Mouse (Mus musculus) forebrain, embryonic 10.5 days (tissue): ENCODE measurements at regions not wholly inside any gene's neighbourhood (a gene's known extent, or its start where the extent isn't known, plus 50 kb on each side); places are given as distances from the start of the nearest gene placed in this dataset.

Source experiments
- DNase-seq: peaks from one replicate; pipeline ENCODE4 v3.0.0-alpha.2; 2017; ENCODE audit warnings: low spot score; ENCODE audit errors: extremely low spot score
- H3K27ac ChIP-seq: fragments of 300-500 bp; sonication (generic); 2 replicates; pipeline ENCODE4 v1.5.1; 2016; ENCODE audit warnings: mild to moderate bottlenecking
- H3K27me3 ChIP-seq: fragments of 300-500 bp; sonication (generic); 2 replicates; pipeline ENCODE4 v1.6.1; 2016; ENCODE audit warnings: mild to moderate bottlenecking; ENCODE audit not compliant: poor library complexity, severe bottlenecking
- H3K36me3 ChIP-seq: fragments of 300-500 bp; sonication (generic); replicated peaks from 2 replicates; pipeline ENCODE4 v1.6.1; 2016; ENCODE audit warnings: mild to moderate bottlenecking, moderate library complexity
- H3K4me1 ChIP-seq: fragments of 300-500 bp; sonication (generic); 2 replicates; pipeline ENCODE4 v1.6.1; 2016
- H3K4me3 ChIP-seq: fragments of 300-500 bp; sonication (generic); 2 replicates; pipeline ENCODE4 v1.5.1; 2016; ENCODE audit warnings: mild to moderate bottlenecking, moderate library complexity
- H3K9me3 ChIP-seq: fragments of 300-500 bp; sonication (generic); 2 replicates; pipeline ENCODE4 v1.6.1; 2016; ENCODE audit warnings: mild to moderate bottlenecking, moderate library complexity
- WGBS: fragments of 180-500 bp; shearing (Covaris S2); methylation state at CpG from one replicate; pipeline ENCODE4 v1.1.7; 2016; 5-methylcytosine and 5-hydroxymethylcytosine counted together

DNA sequence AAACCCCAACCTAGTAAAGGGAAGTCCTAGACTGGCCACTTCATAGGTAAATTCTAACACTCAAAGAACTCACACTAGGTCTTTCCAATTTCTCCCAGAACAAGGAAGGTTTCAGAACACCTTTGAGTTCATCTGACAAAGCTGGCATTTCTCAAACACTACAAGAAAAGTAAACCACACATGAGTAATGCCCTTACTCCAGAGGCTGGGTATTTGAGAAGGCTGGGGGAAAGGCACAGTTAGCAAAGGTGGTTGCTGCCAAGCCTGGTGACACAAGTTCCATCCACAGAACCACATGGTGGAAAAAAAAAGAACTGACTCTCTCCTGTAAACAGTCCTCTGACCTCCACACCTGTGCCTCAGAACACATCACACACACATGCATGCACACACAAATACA lies 111.9 kb upstream of the Ccnd1 start:
- no peak overlapping the region for H3K4me3 ChIP-seq
- H3K27me3 ChIP-seq = no peaks in the 10 kb centered on the region
- DNase-seq = no peak
- peaks cover 4% of the 10 kb centered on the region for H3K9me3 ChIP-seq
- H3K36me3 ChIP-seq = no peaks in the 10 kb centered on the region
- peaks cover 10% of the 10 kb centered on the region for H3K4me1 ChIP-seq
- no peak overlapping the region for H3K27ac ChIP-seq

- 89% methylated on average over 3 of the region's 3 CpGs for WGBS
- no peak overlapping the region for H3K4me3 ChIP-seq
- peaks cover 4% of the 10 kb centered on the region for H3K9me3 ChIP-seq
Measured at GRCm38 (mm10) chr7:145050729-145051128, 111.0 kb upstream of the Ccnd1 start.

GRCm38 (mm10) chr7:145048481-145048877 lies 108.8 kb upstream of the Ccnd1 start:
- Histone ChIP-seq H3K4me3 (no peak overlapping the region), H3K27ac (no peak overlapping the region), H3K36me3 (no peaks in the 10 kb centered on the region), H3K4me1 (peaks cover 13% of the 10 kb centered on the region), H3K9me3 (no peaks in the 10 kb centered on the region), H3K27me3 (no peaks in the 10 kb centered on the region)
- DNase-seq = no peak
- 87% methylated on average over 5 of the region's 5 CpGs for WGBS

More at GRCm38 (mm10) chr7:145050729-145051128, 111.0 kb upstream of the Ccnd1 start:
- peaks cover 10% of the 10 kb centered on the region for H3K4me1 ChIP-seq
- no peak overlapping the region for H3K27ac ChIP-seq
- no peaks in the 10 kb centered on the region for H3K36me3 ChIP-seq
- H3K27me3 ChIP-seq = no peaks in the 10 kb centered on the region
- DNase-seq = no peak

DNA sequence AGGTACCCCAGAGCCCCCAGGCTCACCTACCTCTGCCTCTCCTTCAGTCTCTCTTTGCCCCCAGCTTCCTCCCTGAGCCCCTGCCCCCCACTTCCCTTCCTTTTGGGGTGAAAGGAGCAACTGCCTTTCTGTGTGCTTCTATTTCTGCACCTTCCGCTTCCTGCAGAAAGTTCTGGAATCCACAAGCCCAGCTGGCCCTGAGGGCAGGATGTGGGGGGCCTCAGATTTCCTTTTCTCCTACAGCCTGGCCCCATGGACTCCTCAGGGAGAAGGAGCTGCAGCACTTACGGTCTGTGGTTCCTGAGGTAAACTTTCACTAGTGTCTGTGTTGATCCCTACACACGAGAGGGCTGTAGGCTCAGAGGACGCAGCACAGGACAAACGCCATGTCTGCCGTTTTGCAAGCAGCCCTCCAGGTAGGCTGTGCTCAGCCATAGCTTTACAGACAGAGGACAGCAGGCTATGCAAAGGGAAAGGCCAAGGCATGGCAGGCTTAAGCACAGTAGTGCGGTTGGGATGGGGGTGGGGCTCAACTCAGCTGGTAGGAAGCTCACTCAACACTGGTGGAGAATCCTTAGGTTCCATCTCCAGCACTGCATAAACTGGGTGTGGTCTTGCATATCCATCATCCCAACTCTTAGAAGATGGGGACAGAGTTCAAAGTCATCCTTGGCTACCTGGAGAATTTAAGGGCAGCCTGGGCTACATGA lies 108.2 kb upstream of the Ccnd1 start:
- H3K27ac ChIP-seq = peak overlapping the region; percentile 44; the same call in 1 of the 2 replicates
- WGBS = 74% methylated on average over 7 of the region's 7 CpGs
- no peaks in the 10 kb centered on the region for H3K9me3 ChIP-seq
- no peak for DNase-seq
- no peaks in the 10 kb centered on the region for H3K27me3 ChIP-seq
- no peak overlapping the region for H3K4me3 ChIP-seq
- H3K36me3 ChIP-seq = no peaks in the 10 kb centered on the region
- H3K4me1 ChIP-seq = peaks cover 13% of the 10 kb centered on the region

DNA sequence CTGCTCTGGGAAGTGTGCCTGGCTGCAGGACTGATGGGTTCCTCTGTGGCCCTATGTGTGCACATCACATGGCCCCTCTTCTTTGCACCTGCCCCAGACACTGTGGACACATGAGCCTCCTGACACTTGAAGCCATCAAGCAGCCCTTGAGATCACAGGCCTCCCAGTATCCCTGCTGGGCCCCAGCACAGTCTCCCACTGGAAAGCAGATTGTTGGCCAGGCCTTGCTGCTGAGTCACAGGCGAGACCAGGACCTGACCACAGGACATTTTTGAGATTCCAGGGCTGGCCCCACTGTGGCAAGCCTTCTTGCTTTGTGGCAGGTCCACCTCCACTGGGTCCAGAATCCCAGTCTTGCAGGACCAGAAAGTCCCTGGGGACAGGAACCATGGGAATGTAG lies 105.5 kb upstream of the Ccnd1 start:
- Histone ChIP-seq H3K4me3 (no peak overlapping the region), H3K9me3 (no peaks in the 10 kb centered on the region), H3K27ac (peak overlapping the region; percentile 44; the same call in 1 of the 2 replicates), H3K4me1 (peaks cover 13% of the 10 kb centered on the region), H3K27me3 (no peaks in the 10 kb centered on the region), H3K36me3 (no peaks in the 10 kb centered on the region)
- DNase-seq = no peak
- 64% methylated on average over 1 of the region's 1 CpGs for WGBS

DNA sequence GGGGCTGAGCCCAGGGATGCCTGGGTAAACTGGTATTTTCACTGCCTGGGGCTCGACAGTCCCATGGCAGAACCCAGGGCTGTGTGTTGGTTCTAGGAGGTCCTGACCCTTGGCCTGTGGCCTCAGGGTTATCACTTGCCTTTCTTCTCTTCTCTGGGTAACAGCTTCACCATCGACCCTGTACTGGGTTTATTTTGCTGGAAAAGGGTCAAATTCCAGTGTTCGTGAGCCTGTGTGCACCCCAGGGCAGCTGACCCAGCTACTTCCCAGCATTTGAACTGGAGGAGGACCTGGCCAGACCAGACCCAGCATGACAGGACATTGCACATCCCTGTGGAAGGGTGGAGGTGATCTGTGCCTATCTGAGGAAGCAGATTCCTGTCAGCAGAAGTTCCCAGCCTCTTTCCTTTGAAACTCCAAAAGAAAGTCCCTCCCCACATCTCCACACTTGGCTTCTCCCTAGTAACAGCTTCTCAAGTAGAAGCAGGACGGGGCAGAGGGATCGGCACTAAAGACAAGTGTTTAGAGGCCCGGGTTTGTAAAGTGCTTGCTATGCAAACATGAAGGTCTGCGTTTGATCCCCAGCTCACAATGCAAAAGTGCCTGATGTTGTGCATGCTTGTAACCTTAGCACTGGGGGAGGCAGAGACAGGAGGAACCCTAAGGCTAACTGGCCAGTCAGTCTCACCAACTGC lies 103.9 kb upstream of the Ccnd1 start:
- H3K27ac ChIP-seq = no peak overlapping the region
- H3K4me3 ChIP-seq = no peak overlapping the region
- H3K9me3 ChIP-seq = no peaks in the 10 kb centered on the region
- no peak for DNase-seq
- 68% methylated on average over 7 of the region's 7 CpGs for WGBS
- H3K27me3 ChIP-seq = no peaks in the 10 kb centered on the region
- no peaks in the 10 kb centered on the region for H3K36me3 ChIP-seq
- peaks cover 13% of the 10 kb centered on the region for H3K4me1 ChIP-seq

DNA sequence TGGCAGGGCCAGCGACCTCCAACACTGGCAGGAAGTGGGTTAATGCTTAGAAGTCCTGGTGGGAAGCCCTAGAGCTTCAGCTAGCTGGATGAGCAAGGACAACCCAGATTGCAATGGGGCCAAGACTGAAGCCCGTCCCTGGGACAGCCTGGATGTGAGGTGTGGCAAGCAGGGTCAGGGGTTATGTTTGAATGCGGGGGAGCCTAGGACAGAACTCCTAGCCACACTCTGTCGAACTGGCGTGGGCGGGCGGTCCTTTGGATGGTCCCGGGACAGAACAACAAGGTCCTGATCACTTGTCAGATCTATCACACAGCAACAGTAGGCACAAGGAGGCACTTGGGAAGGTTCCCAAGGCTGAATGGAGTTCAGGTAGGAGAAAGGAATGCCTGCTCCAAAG lies 101.1 kb upstream of the Ccnd1 start:
- H3K36me3 ChIP-seq = no peaks in the 10 kb centered on the region
- no peaks in the 10 kb centered on the region for H3K9me3 ChIP-seq
- peaks cover 3% of the 10 kb centered on the region; the same call in 1 of the 2 replicates for H3K4me1 ChIP-seq
- 90% methylated on average over 8 of the region's 8 CpGs for WGBS
- no peak overlapping the region for H3K4me3 ChIP-seq
- DNase-seq = no peak
- no peaks in the 10 kb centered on the region for H3K27me3 ChIP-seq
- no peak overlapping the region for H3K27ac ChIP-seq

DNA sequence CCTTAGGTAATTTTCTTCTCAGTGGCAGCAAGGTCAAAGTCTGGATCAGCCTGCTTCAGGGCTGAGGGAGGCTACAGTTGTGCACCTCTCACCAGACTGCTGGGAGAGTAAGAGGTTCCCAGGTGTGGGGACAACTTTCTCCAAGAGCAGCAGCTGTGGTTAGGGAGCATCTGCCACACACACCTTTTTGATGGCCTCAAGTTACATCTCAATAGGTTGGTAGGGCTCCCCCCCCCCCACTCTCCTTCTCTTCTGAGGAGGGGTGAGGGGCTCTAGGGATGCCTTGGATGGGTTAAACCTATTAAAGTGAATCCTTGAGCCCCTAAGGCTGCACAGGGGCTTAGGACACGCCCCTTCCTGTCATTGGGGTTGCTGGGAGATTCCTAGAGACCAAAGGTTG lies 94.7 kb upstream of the Ccnd1 start:
- H3K4me3 ChIP-seq = no peak overlapping the region
- H3K4me1 ChIP-seq = peaks cover 35% of the 10 kb centered on the region
- no peaks in the 10 kb centered on the region for H3K36me3 ChIP-seq
- H3K27ac ChIP-seq = no peak overlapping the region
- no peak for DNase-seq
- H3K9me3 ChIP-seq = no peaks in the 10 kb centered on the region
- 67% methylated on average over 1 of the region's 1 CpGs for WGBS
- peaks cover 25% of the 10 kb centered on the region for H3K27me3 ChIP-seq

- DNase-seq = no peak
- Histone ChIP-seq H3K9me3 (no peaks in the 10 kb centered on the region), H3K27me3 (peaks cover 39% of the 10 kb centered on the region), H3K27ac (peak overlapping the region; percentile 89), H3K4me3 (peak overlapping the region; percentile 50), H3K36me3 (no peaks in the 10 kb centered on the region), H3K4me1 (peaks cover 44% of the 10 kb centered on the region)
- WGBS = 18% methylated on average over 7 of the region's 7 CpGs
Measured at GRCm38 (mm10) chr7:145031275-145031674, 91.5 kb upstream of the Ccnd1 start.

DNA sequence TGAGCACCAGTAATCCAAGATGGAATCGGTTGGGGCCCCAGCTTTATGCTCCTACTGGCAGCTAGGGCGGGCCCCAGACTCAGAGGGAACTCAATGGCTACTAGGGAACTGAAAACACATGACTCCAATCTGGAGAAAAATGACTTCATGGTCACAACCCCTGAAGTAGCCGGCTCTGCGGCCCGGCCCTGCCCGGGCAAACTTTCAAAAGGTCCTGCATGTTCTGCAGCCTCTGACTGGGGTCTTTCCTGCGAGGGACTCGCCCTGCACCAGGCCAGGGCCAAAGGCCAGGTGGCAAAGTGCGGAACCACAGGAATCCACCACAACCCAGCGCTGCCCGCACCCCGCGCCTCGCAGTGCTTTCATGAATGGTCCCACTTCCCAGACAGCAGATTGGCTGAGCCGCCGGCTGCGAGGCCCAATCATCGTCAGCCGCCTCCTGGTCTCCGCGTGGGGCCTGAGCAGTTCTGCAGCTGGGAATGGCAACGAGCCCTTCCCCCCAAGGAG lies 91.0 kb upstream of the Ccnd1 start:
- H3K9me3 ChIP-seq = no peaks in the 10 kb centered on the region
- peak overlapping the region; percentile 50 for H3K4me3 ChIP-seq
- no peaks in the 10 kb centered on the region for H3K36me3 ChIP-seq
- under 1% methylated on average over 22 of the region's 22 CpGs for WGBS
- H3K4me1 ChIP-seq = peaks cover 44% of the 10 kb centered on the region
- peak overlapping the region; percentile 89 for H3K27ac ChIP-seq
- H3K27me3 ChIP-seq = peaks cover 39% of the 10 kb centered on the region
- peak; percentile 89 for DNase-seq

DNA sequence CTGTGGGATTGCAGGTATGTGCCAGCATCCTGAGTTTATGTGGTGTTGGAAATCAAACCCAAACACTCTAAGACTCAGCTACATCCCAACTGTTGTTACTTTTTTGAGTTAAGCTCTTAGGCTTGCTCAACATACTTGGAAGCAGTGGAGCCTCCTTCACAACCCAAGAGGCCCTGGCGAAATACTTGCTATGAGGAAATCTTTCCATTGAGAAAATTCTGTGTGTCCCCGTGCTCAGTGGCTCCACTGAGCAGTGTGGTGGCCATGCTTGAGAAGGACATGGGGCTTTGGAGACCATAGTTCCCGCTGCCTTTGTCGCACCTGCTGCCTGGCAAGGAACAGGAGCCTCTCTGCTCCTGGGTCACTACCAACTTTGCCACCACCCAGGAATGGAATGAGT lies 89.9 kb upstream of the Ccnd1 start:
- 86% methylated on average over 4 of the region's 4 CpGs for WGBS
- Histone ChIP-seq H3K36me3 (no peaks in the 10 kb centered on the region), H3K27me3 (peaks cover 39% of the 10 kb centered on the region), H3K27ac (peak overlapping the region; percentile 89), H3K4me1 (peaks cover 47% of the 10 kb centered on the region), H3K4me3 (no peak overlapping the region), H3K9me3 (no peaks in the 10 kb centered on the region)
- DNase-seq = no peak

DNA sequence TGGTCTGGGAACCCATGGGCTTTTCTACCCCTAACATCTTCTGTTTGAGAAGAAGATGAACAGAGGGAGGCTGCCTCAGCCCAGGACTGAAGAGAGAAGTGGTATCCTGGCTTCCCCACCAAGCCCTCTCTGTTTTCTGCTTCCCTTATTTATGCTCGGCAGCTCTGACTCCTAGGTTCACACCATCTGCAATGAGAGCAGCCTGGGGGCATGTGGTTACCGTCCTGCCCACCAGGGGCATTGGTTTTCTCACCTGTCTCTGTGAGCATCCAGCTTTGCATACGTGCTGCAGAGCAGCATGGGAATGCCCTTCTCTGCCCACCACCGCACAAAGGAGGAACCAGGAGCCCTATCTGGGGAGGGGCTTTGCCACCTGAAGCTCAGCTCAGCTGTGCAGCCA lies 89.4 kb upstream of the Ccnd1 start:
- DNase-seq = no peak
- Histone ChIP-seq H3K27me3 (peaks cover 39% of the 10 kb centered on the region), H3K4me1 (peaks cover 44% of the 10 kb centered on the region), H3K9me3 (no peaks in the 10 kb centered on the region), H3K27ac (peak overlapping the region; percentile 1; the same call in 1 of the 2 replicates), H3K4me3 (no peak overlapping the region), H3K36me3 (no peaks in the 10 kb centered on the region)
- WGBS = 36% methylated on average over 4 of the region's 4 CpGs

GRCm38 (mm10) chr7:145027061-145027460 lies 87.3 kb upstream of the Ccnd1 start:
- peaks cover 28% of the 10 kb centered on the region for H3K27me3 ChIP-seq
- 90% methylated on average over 4 of the region's 4 CpGs for WGBS
- peak overlapping the region; percentile 1; the same call in 1 of the 2 replicates for H3K27ac ChIP-seq
- H3K4me3 ChIP-seq = no peak overlapping the region
- H3K36me3 ChIP-seq = no peaks in the 10 kb centered on the region
- no peaks in the 10 kb centered on the region for H3K9me3 ChIP-seq
- no peak for DNase-seq
- peaks cover 42% of the 10 kb centered on the region for H3K4me1 ChIP-seq
